Mouse (Mus musculus): ENCODE data around the gene Dusp18. TPM values are rescaled to one million over a fixed set of nuclear protein-coding genes. Genes with fewer than 3 reads are reported as not detected.
"Not testable (repeated sequence)": the region's sequence is repeated elsewhere in the genome, so short reads cannot be mapped to it uniquely, and the experiment has no call there.

Gene Dusp18
- total RNA-seq, 4 experiments from 2014 or later: 4.7 to 9.3 (median 6.6) TPM

DNA sequence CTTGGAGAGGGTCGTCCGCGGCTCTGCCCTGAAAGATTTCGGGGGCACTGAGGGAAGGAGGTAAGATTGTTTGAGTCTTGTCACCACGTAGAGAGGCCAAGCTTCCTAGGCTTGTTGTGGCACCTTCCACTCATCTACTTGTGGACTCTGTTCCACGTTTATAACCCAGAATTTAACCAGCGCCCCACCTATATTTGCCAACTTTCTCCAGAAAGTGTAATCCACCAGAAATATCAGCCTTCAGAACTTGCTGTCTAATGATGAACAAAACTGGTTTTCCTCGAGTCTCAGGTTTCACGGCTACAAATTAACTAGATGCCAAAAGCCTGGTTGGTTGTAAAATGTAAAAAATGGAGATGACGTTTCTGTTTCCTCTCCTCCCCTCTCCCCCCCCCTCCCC, 418 bp downstream of the Dusp18 start:
- no peak for DNase-seq

DNA sequence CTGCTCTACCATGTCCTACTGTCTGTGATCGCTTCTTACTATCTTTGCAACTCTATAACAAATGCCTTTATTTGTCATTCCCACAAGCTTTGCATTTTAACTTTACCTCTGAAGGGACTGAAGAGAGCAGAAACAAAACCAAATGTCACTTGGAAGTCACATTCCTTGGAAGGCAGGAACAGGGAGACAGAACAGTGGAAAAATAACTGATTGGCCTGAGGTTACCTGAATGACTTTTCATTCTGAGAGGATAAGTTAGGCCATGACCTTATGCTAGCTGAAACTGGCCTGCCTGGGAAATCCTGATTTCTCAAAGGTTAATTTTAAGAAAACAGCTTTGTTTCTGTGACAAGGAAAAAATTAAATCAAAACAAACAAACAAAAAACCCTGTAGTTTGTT, 893 bp downstream of the Dusp18 start:
- no peak for DNase-seq

DNA sequence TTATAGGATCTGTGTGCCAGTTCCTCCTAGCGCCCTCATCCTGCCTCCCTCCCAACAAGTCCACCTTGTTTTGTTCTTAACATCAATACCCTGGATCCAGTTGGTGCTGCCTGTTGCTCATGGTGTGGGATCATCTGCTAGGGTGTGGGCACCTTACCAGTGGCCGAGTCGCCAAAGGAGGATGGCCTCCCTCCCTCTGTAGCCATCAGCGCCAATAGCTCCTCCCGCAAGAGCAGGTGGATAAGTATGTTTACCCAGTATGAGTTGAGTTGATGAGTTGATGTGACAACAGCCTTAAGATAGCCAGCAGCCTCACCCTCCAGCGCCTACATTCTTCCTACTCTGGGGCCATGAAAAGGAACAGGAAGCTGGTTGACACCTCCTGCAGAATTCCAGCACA, 5.3 kb downstream of the Dusp18 start:
- DNase-seq: no peak

DNA sequence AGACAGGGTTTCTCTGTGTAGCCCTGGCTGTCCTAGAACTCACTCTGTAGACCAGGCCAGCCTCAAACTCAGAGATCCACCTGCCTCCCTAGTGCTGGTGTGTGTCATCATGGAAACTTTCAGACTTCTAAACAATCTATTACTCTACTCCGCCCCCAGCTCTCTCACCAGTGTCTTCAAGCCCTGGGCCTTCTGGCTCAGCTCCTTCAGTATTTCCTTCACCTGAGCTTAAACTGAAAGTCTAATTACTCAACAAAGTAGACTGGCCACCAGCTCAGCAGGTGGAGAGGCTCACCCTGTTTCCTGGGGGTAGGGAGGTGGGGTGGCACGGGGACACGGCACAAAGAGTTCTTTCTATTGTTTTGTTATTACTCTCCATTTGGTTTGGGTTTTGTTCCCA, 7.5 kb downstream of the Dusp18 start:
- DNase-seq: no peak

DNA sequence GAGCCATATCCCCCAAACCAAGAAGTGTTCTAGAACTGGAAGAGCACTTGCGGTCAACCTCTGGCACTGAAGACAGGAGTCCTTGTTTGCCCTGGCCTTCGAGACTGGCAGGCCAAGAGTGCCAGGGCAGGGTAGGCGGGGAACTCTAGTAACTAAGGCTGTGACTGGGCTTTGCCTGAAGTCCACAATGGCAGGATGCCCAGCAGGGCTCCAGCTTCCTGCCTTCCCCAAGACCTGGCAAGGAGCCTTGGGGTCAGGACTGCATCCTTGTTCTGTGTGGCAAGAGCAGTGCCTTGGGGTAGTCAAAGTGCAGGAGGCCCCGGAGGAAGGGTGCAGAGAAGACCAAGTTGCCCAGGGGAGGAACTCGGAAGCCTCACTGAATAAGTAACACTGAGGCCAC, 8.0 kb downstream of the Dusp18 start:
- peak; percentile 76 for DNase-seq

DNA sequence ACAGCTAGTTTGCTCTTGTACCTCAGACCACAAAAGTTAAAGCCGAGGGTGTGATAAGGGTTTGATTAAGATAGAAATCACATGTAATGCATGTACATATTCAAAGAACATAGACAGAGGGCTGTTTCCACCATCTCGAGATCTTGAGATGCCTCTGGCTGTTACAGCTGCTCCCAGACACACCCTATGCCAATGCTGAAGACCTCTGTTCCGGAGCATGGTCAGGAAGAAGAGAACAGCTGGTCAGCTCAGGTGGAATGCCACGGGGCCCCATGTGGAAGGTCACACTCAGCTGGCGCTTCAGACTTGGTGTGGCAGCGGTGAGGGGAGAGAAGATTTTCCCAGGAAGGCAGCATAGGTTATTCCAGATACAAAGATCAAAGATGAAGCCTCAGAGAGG, 9.6 kb downstream of the Dusp18 start:
- no peak for DNase-seq

DNA sequence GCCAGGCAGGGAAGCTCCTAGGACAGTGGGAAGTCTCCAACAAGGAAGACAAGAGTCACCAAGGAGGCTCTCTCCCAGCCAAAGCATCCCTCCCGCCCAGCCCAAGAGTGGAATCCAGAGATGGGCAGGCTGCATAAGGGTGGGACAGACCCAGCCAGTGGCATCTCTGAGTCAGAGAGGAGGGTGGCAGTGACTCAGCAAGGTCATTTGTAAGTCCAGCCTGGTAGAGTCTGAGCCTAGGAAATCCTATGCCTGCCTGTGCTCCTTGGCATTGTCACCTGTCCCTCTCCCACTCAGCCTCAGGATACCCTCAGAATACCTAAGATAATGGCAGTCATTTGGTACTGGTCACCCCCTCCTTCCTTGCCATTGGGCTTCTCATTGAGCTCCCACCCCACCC, 10.4 kb downstream of the Dusp18 start:
- DNase-seq: no peak

DNA sequence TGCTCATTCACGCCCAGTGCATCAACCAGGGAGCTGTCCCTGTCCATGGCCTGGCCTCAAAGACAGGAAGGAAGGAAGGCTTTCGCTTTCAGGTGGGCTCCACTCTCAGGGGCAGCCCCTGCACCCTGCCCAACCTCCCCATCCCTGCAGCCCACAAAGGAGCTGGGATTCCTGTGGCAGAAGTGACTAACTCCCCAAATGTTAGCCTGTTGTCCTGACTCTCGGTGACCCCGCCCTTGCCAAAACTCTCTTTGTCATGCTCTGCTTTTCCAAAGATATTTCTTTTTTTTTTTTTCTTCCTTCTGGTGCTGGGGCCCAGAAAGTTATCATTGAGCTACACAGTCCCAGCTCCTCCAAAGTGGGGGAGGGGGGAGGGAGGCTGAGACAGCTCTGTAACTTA, 14.2 kb downstream of the Dusp18 start:
- DNase-seq: no peak

DNA sequence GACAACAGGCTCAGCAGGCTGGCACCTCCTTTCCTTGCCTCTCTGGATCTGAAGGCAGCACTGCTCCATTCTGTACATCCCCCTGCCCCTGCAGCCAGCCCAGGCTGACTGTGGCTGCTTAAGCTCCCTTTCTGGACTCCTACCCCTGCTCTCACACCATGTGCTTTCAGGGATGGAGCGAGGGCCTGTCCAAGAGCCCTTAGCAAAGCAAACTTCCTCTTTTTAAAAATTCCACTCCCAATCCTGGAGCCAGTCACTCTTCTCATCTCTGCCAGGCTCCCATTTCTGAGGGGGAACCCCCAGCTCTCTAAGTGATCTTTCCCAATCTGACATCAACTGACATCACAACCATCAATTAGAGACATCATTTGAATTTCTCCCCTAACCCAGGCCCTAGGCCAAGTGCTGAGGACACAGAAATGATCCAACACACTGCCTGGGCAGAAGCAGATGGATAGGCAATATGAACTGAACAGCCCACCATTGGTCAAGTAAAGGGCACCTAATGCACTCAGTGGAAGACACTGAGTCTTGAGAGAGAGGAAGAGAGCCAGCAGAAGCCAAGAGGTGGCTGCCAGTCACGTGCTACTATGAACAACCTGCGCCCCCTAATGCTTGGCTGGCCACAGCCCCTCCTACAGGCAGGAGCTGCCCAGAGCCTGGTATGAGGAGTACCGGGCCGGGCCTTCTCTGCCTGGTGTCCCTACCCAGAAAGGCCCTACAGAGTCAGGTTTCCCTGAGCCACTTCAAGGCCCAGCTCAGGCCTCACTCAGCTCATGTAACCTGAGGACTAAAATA, 15.7 kb downstream of the Dusp18 start:
- DNase-seq: no peak

DNA sequence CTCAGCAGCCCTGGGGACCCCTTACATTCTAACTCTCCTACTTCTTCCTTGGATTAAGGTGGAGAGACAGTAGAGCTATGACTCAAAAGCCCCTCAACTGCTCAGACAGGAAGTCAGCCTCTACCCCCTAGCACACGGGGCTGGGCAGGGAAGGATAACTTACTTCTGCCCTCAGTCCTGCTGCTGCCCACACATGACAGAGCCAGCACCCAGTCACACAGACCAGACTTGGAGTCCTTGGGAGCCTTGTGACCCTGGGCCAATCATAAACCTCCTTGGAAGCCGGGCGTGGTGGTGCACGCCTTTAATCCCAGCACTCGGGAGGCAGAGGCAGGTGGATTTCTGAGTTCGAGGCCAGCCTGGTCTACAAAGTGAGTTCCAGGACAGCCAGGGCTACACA, 16.4 kb downstream of the Dusp18 start:
- not testable (repeated sequence) for DNase-seq

DNA sequence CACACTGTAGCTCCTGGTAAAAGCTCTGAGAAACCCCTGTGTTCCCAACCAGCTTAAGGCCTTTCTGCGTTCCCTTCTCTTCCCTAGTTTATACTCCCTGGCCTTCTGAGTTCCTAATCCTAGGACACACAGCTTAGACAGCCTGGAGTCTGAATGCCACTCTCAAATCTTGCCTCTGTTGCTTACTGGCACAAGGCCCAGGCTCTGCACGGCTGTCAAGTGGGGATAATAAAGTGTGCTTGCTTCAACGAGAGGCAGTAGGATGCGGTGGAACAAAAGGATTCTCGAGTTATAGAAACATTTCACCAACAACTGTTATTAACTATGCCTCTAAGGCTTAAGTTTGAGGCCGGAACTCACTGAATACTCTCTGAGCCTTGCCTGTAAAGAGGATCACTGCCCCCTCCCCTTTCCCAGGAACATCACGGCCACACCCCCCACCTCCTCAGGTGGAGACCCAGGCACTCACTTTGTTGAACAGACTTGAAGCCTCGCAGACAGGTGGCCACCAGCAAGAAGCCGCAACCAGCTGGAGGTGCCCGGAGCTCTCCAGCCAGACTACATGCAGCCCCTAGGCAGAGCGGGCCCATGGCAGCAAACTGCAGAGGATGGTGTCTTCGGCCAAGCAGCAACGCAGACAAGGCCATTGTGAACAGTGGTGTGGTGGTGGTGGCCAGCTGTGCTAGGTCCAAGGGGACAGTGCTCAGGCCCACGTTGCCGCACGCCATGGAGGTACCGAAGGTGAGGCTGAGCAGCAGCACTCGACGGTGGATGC, 17.2 kb downstream of the Dusp18 start:
- no peak for DNase-seq

DNA sequence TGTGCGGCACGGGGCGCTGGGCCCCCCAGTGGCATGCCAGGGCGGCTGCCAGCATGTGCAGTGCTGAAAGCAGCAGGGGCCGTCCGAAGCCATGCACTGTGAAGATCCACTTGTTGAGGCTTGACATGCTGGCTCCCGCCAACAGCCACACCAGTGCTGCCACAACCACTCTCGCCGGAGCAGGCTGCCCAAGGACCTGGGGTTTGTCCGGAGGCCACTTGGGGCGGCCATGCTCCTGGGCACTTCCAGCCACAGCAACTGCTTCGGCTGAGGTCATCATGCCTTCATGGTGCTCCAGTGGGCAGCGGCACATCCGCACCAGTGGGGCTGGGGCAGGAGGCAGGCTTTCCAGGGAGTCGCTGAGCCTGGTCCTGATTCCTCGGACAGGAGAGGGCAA, 17.8 kb downstream of the Dusp18 start:
- no peak for DNase-seq

DNA sequence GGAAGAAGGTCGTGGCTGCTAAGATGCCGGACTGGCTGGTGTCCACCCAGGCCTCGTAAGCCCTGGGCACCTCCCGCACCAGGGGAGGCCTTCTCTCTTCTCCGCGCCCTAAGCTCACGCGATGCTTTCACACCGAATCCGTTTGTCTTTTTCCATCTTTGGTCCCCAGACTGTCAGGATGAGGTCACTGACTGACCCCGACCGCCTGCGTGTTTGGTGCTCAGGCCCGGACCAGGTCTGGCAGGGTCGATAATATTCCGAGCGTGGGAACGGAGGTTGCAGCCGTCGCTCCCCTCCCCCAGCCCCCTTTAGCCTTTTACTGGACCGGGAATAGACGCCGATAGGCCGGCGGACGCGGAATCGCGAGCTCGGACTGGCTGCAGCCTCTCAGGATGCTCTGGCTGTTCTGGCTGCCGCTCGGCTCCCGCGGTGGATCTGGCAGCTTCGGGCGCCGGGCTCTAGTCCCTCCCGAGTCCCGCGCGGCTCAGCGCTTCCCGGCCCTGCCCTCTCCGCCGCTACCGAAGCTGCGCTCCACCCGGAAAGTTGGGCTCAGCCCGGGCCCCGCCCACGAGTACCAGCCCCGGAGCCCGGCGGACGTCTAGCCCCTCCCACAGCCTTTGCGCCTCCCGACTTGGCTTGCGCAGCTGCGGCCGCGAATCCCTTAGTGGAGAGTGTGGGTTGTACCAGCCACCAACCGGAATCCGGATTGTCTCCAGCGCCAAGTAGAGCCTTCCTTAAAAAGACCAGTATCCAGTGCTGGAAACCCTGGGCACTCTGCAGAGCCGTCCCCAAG, 18.5 kb downstream of the Dusp18 start:
- DNase-seq: peak; percentile 93

DNA sequence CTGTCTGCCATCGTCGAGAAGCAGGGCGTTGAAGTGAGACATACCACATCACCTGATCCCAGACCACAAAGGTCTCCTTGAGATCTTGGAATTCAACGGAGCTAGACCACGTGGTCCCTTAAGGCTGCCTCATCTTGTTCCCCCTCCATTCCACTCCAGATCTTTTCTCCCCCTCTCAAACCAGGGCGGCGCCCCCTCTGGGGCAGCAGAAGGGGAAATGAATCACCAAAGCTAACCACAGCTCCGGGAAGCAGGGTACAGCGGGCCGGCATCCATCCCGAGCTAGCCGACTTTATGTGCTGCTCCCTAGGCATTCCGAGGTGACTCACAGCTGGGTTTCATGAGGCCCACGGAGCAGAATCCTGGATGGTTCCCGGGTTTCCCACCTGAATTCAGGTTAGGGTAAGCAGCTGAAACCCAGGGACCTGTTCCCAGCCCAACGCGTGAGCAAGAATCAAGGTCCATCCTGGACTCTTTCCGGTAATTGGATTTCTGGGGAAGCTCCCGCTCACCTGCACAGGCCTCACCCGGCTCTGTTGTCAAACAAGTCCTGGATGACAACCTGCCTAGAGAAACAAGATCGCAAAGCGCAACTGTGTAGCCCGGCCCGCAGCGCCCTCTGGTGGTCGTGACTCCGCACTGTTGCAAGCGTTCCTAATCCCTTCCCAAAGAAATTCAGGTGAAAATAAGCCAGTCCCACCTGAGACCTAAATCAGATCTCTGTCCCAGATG, 19.2 kb downstream of the Dusp18 start, which contains the start of gene Slc35e4:
Slc35e4 (minus strand) TSS at position 556 of the 732 bp plus-strand sequence.
- peak; percentile 59 for DNase-seq

DNA sequence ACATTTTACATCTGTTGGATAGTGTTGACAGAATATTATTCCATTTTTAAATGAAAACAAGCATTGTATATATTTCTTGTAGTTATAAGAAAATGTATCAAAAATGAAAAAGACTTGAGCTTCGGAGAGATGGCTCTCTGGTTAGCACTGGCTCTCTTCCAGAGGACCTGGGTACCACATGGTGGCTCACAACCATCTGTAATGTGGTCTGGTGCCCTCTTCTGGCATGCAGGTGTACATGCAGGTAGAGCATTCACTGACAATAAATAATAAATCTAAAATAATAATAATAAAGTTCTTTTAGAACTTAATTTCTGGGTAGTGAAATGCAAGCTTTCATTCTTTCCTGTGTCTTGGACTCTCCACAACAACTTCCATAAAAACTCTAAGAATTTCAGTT, 23.7 kb downstream of the Dusp18 start:
- no peak for DNase-seq

DNA sequence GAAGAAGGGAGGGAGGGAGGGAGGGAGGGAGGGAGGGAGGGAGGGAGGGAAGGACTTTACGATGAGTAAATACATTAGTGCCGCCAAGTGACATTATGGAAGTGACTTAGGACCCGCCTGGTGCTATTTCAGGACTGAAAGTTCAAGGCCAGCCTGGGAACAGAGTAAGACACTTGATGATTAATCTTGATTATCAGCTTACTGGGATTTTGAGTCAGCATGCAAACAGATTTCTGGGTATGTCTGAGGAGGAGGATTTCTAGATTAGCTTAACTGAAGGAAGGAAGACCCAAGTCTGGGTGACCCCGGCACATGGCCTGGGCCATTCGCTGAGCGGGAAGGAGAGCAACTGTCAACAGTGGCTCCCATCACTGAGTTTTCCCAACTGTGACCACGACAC, 25.4 kb downstream of the Dusp18 start:
- DNase-seq: peak; percentile 59

DNA sequence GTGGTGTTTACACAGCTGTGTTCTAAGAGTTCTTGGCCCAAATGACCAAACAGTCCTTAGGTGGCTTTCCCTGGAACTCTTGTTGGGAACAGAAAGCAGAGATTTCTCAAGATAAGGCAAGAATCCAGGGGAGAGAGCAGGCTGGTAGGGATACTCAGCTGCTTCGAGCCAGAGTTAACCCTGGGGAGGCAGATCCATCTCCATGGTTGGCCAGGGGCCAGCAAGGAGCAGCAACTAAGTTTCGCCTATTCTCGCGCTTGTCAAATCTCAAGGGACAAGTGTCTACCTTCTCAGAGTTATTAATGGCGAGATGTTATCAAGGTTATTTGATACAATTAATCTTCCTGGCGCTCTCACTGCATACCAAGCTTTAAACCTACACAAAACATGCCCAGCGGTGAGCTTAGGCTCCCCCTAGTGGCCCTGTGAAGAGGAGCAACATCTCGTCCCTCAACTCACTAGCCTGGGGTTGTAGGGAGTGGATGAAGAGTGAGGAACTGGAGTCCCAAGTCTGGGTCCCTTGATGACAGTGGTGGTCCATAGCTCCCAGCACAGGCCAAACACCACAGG, 26.3 kb downstream of the Dusp18 start:
- DNase-seq: no peak

DNA sequence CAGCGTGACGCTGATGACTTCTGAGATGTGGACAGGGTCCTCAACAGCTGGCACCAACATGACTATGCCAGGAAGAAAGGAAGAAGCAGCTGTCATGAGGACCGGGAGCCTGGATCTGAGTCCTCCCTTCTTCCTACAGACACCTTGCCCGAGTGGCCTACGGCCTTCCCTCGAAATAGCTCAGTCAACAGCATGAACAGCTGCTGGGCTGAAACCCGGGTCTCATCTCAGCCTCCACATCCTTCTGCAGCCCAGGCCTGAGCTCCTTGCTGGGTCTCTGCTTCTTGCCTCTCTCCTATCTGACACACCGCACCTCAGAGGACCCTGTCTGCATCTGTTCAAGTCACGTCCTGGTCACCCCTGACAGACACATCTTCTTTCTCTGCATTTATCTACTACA, 27.1 kb downstream of the Dusp18 start:
- no peak for DNase-seq

DNA sequence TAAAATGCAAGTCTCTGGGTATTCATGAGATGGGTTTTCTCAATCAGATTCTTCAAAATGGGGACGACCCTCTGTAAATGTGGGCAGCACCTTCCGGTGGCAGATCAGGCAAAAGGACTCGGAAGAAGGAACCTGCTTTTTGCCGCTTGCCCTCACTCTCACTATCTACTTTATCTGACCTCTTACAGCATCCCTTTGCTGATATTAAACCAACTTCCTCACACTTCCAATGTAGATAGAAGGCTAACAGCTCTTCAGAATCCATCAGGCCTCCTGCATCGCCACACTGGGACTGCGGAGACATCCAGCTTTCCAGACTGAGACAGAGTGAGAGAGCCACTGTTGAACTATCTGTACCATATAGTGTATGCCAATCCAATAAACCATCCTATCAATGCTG, 27.7 kb downstream of the Dusp18 start:
- DNase-seq: no peak

DNA sequence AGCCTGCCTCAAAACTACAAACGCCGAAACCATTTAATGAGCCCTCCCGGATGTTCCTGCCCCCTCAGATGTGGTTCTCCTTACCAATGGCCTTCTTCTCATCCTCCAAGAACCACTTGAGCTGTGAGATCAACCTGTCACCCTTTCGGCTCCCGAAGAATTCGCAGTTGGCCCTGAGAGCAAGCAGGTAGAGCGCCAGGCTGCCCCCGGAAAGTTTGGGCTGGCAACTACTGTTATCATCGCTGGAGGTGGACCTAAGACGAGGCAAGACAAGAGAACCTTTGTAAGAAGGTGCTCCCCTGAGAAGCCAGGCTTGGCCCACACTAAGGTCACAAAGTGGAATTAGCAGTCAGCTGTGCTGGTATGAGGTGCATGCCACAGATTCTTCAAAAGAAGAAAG, 30.9 kb downstream of the Dusp18 start:
- no peak for DNase-seq

DNA sequence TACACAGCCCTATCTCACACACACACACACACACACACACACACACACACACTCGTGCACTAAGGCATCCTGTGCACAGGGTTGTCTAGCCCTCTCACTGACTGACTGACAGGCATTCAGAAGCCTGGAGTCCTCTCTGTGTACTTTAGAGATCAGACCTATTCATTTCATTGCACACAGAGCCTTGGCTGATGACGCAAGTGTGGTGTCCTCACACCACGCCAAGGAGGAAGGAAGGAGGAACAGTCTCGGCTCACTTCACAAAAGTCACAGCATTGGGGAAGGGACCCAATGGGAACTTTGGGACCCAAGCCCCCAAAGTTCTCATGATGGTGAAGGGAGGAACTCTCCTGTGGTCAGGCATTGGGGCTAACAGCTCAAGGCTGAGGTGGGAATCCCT, 35.0 kb downstream of the Dusp18 start:
- no peak for DNase-seq

DNA sequence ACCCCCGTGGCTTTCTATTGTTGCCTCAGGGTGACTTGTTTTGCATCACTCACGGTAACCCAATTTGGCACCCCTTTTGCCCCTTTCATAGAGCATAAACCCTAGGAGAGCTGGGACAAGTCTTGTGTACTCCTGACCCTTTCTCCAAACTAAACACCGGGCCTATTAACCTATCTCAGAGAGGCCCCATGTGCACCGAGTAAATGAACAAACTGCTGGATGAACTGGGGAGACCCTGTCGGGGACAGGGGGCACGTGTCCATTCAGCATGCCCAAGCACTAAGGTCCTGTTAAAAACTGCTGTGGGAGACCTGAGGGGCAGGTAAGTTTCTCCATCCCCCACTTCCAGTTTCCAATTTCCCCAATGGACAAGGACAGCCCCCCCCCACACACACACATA, 35.9 kb downstream of the Dusp18 start:
- no peak for DNase-seq
